Mouse (Mus musculus) liver, embryonic 13.5 days (tissue): ENCODE measurements around the gene Gkap1. TPM values are rescaled to one million over a fixed set of nuclear protein-coding genes. Genes with fewer than 3 reads are reported as not detected.

Experiments
- ATAC-seq: fragments of 200-750 bp; cut with Nextera tagmentation; 2 replicates; pipeline ENCODE4 v1.8.0; 2017; ENCODE audit warnings: low read depth, mild to moderate bottlenecking, moderate number of reproducible peaks, moderate library complexity
- DNase-seq: peaks from one replicate; pipeline ENCODE4 v3.0.0; 2022
- H3K27ac ChIP-seq: fragments of 300-500 bp; sonication (generic); 2 replicates; pipeline ENCODE4 v1.5.1; 2015; ENCODE audit warnings: moderate library complexity, mild to moderate bottlenecking, inconsistent platforms
- H3K27me3 ChIP-seq: fragments of 300-500 bp; sonication (generic); 2 replicates; pipeline ENCODE4 v1.6.1; 2015; ENCODE audit warnings: mild to moderate bottlenecking, inconsistent platforms
- H3K36me3 ChIP-seq: fragments of 300-500 bp; sonication (generic); 2 replicates; pipeline ENCODE4 v1.6.1; 2015; ENCODE audit warnings: mild to moderate bottlenecking, inconsistent platforms
- H3K4me1 ChIP-seq: fragments of 300-500 bp; sonication (generic); replicated peaks from 2 replicates; pipeline ENCODE4 v1.6.1; 2015; ENCODE audit warnings: inconsistent platforms
- H3K4me2 ChIP-seq: fragments of 300-500 bp; sonication (generic); 2 replicates; pipeline ENCODE4 v1.6.1; 2015; ENCODE audit warnings: inconsistent platforms, mild to moderate bottlenecking, moderate library complexity
- H3K4me3 ChIP-seq: fragments of 300-500 bp; sonication (generic); replicated peaks from 2 replicates; pipeline ENCODE4 v1.5.1; 2015; ENCODE audit warnings: mild to moderate bottlenecking, inconsistent platforms
- H3K9ac ChIP-seq: fragments of 300-500 bp; sonication (generic); 2 replicates; pipeline ENCODE4 v1.6.1; 2015; ENCODE audit warnings: mild to moderate bottlenecking, inconsistent platforms
- H3K9me3 ChIP-seq: fragments of 300-500 bp; sonication (generic); replicated peaks from 2 replicates; pipeline ENCODE4 v1.6.1; 2016; ENCODE audit warnings: inconsistent platforms
- WGBS: fragments of 180-500 bp; shearing (Covaris S2); methylation state at CpG from one replicate; pipeline ENCODE4 v1.1.7; 2015; ENCODE audit not compliant: insufficient replicate concordance; 5-methylcytosine and 5-hydroxymethylcytosine counted together
- polyA plus RNA-seq: library from polyadenylated mRNA; unstranded; fragments of >200 nt; fragmentation: Nextera tagmentation; extraction: Ambion mirVana; gene quantifications from 2 replicates; pipeline ENCODE4 v1.2.1, GENCODE M21; 2015

Gkap1 gene
- polyA plus RNA-seq, 1 experiment from 2014 or later, result 4.6 TPM

DNA sequence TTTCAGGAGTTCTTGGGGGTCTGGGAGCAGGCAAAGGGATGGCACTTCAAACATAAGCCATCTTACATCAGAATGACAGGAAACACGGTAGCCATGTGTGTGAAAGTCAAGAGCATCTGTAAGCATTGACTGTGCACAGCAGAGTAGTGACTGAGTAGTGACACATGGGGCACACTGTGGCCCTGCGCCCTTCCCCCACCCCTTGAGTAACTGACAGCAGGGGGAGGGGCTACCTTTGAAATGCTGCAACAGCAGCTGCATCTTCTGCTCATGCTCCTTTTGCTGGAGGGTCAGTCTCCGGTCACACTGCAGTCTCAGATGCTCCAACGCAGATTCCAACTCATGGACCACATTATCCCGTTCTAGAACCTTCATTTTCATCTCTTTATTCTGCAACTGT is 17.3 kb upstream of the Gkap1 start:
- no peaks in the 10 kb centered on the region for H3K27me3 ChIP-seq
- no peak overlapping the region for H3K27ac ChIP-seq
- ATAC-seq (no peak), DNase-seq (no peak)
- H3K4me1 ChIP-seq, result peaks cover 3% of the 10 kb centered on the region; the same call in 1 of the 2 replicates
- 36% methylated on average over 5 of the region's 5 CpGs for WGBS
- no peak overlapping the region for H3K4me2 ChIP-seq
- no peaks in the 10 kb centered on the region for H3K36me3 ChIP-seq
- H3K9me3 ChIP-seq, result no peaks in the 10 kb centered on the region
- H3K4me3 ChIP-seq, result no peak overlapping the region
- H3K9ac ChIP-seq, result no peak overlapping the region

DNA sequence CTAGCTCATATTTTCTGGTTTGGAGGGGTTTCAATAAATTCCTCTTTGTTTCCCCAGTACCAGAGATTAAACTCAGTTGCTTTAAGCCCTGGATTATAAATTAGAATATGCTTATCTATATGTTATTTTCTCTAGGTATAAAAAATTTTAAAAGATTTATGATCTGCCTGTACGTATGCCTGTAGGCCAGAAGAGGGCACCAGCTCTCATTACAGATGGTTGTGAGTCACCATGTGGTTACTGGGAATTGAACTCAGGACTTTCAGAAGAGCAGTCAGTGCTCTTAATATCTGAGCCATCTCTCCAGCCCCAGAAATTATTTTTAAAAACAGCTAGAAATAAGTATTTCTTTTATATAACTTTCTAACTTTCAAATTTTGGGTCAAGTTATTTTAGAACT is 13.8 kb upstream of the Gkap1 start:
- DNase-seq, result no peak
- Histone ChIP-seq H3K27me3 (0 out of 2 replicates have a peak, but pooled peaks cover 2% of the 10 kb centered on the region), H3K27ac (no peak overlapping the region), H3K4me1 (peaks cover 3% of the 10 kb centered on the region; the same call in 1 of the 2 replicates), H3K9me3 (no peaks in the 10 kb centered on the region), H3K9ac (no peak overlapping the region), H3K4me3 (no peak overlapping the region), H3K4me2 (no peak overlapping the region), H3K36me3 (no peaks in the 10 kb centered on the region)
- ATAC-seq, result no peak
- 54% methylated on average over 1 of the region's 1 CpGs for WGBS

DNA sequence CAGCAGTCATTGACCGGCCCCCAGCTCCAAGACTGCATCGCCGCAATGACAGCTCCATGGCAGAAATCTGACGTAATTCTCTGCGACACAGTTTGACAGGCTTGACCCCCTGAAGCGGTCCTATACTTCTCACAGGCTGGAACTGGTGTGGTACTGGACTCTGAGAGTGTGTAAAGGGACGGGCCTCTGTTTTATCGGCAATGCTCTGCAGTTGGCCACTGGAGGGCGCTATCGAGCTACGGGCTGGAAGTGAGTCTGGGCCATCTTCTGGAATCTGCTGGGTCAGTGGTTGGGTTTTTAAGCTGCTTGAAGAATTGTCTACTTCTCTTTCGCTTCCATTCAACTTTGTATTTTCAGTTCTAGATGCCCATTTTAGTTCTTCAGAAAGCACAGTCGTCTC is 12.3 kb upstream of the Gkap1 start:
- ATAC-seq, result 0 out of 2 replicates have a peak, but pooled peaks have one; percentile 36
- Histone ChIP-seq H3K4me3 (no peak overlapping the region), H3K27ac (no peak overlapping the region), H3K9ac (no peak overlapping the region), H3K36me3 (no peaks in the 10 kb centered on the region), H3K4me1 (peaks cover 2% of the 10 kb centered on the region; the same call in 1 of the 2 replicates), H3K27me3 (0 out of 2 replicates have a peak, but pooled peaks cover 2% of the 10 kb centered on the region), H3K9me3 (no peaks in the 10 kb centered on the region), H3K4me2 (no peak overlapping the region)
- 14% methylated on average over 13 of the region's 13 CpGs for WGBS
- peak; percentile 59 for DNase-seq

DNA sequence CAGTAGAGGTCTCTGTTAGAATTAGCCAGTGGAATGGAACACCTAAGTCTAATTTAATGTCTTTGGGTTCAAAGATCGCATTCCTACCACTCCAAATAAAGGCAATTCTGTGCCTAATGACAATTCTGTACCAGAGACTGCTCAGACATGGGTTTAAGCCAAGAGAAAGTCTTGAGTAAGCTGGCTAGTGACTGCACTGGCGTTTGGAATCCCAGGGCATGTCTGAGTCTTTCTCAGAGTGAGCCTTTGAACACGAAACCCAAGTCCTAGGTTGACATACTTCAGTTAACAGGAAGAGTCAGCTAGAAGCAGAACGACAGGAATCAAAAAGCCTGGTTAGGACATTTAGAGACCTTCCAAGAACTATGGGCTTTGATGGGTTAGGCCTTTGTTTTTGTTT is 8.0 kb upstream of the Gkap1 start:
- Histone ChIP-seq H3K27me3 (peaks cover 8% of the 10 kb centered on the region; the same call in 1 of the 2 replicates), H3K9me3 (no peaks in the 10 kb centered on the region), H3K27ac (no peak overlapping the region), H3K4me3 (no peak overlapping the region), H3K9ac (no peak overlapping the region), H3K4me2 (no peak overlapping the region), H3K4me1 (no peaks in the 10 kb centered on the region), H3K36me3 (no peaks in the 10 kb centered on the region)
- 57% methylated on average over 4 of the region's 4 CpGs for WGBS
- DNase-seq (no peak), ATAC-seq (no peak)

DNA sequence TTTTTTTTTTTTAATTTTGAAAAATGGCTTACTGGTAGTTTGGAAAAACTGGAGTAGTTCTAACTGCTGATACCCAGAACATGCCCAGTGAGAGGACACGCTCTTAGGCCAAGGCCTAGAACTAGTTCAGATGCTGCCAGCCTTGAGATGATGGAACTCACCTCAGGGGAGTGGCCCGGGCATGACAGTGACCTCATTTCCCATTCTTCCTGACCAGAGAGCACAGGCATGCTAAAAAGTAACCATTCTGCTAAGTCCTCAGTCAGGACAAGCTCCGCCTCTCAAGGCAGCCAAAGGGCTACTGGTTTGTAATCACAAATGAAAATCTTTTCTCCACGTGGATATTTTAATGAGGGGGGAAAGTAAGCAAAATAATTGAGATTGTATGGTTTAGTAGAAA is 6.4 kb upstream of the Gkap1 start:
- Histone ChIP-seq H3K4me2 (no peak overlapping the region), H3K9me3 (no peaks in the 10 kb centered on the region), H3K36me3 (no peaks in the 10 kb centered on the region), H3K27me3 (peaks cover 19% of the 10 kb centered on the region), H3K27ac (no peak overlapping the region), H3K4me1 (no peaks in the 10 kb centered on the region), H3K9ac (no peak overlapping the region), H3K4me3 (no peak overlapping the region)
- WGBS, result 47% methylated on average over 4 of the region's 4 CpGs
- ATAC-seq (no peak), DNase-seq (no peak)

DNA sequence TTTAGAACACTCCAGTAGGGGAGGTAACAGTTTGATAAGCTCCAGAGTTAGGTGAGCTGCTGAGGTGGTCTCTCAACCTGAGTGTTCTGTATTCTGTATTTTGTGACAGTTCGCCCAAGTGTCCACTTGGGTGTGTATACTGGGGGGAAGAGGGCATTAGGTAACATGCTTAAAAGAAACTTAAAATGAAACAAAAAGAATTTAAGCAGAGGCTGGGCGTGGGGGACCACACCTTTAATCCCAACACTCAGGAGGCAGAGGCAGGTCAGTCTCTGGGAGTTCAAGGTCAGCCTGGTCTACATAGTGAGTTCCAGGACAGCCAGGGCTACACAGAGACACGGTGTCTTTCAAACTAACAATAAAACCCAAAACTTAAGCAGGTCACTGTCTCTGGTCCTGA is 5.0 kb upstream of the Gkap1 start:
- no peaks in the 10 kb centered on the region for H3K9me3 ChIP-seq
- no peak for ATAC-seq

DNA sequence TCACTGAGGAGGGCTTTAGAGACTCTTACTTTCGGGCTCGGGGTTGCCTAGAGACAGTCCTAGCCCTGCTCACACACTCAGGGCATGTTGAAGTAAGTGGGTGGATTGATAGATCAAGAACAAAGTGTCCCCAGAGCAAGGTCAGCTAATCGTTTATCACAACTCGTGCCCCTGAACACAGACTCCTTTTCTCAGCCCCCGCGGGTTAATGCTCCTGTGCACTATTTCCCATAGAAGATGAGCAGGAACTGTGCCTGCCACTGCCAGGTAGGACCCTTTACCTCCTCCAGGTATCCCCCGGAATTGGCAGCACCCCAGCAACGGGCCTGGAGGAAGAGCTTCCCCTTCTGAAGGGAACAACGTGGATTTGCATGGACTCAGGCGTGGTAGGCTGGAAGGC is 757 bp upstream of the Gkap1 start:
- Histone ChIP-seq H3K27me3 (peaks cover 74% of the 10 kb centered on the region), H3K9ac (no peak overlapping the region), H3K36me3 (no peaks in the 10 kb centered on the region), H3K4me3 (no peak overlapping the region), H3K4me1 (peaks cover 22% of the 10 kb centered on the region), H3K4me2 (no peak overlapping the region), H3K9me3 (no peaks in the 10 kb centered on the region), H3K27ac (no peak overlapping the region)
- DNase-seq (no peak), ATAC-seq (no peak)
- WGBS, result 67% methylated on average over 10 of the region's 10 CpGs

More for the DNA sequence above, 5.0 kb upstream of the Gkap1 start:
- DNase-seq, result no peak
- WGBS, result 56% methylated on average over 3 of the region's 3 CpGs
- Histone ChIP-seq H3K4me3 (no peak overlapping the region), H3K27me3 (peaks cover 32% of the 10 kb centered on the region), H3K9ac (no peak overlapping the region), H3K4me2 (no peak overlapping the region), H3K27ac (no peak overlapping the region), H3K36me3 (no peaks in the 10 kb centered on the region), H3K4me1 (no peaks in the 10 kb centered on the region)

DNA sequence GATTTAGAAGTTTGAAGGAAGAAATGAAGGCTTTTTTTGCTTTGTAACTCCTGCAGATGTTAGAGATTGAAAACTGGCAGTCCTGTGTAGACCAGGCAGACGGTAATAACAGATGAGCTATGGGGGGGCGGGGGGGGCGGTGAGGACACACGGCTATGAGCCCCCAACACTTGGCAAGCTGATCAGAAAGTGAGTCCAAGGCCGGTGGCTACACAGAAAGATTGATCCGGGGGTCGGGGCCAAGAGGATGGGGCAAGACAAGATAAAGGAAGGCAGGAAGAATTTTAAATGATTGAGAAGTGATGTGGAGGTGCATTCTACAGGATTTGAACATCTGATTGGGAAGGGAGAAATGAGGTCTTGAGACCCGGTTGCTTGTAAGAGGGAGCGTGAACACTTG is 423 bp downstream of the Gkap1 start:
- no peak for ATAC-seq
- Histone ChIP-seq H3K4me1 (peaks cover 22% of the 10 kb centered on the region), H3K4me2 (peak overlapping the region; percentile 96), H3K27me3 (peaks cover 81% of the 10 kb centered on the region), H3K4me3 (peak overlapping the region; percentile 74), H3K36me3 (no peaks in the 10 kb centered on the region), H3K27ac (no peak overlapping the region), H3K9me3 (no peaks in the 10 kb centered on the region), H3K9ac (no peak overlapping the region; the same call in 1 of the 2 replicates)
- WGBS, result 31% methylated on average over 9 of the region's 9 CpGs
- no peak for DNase-seq

DNA sequence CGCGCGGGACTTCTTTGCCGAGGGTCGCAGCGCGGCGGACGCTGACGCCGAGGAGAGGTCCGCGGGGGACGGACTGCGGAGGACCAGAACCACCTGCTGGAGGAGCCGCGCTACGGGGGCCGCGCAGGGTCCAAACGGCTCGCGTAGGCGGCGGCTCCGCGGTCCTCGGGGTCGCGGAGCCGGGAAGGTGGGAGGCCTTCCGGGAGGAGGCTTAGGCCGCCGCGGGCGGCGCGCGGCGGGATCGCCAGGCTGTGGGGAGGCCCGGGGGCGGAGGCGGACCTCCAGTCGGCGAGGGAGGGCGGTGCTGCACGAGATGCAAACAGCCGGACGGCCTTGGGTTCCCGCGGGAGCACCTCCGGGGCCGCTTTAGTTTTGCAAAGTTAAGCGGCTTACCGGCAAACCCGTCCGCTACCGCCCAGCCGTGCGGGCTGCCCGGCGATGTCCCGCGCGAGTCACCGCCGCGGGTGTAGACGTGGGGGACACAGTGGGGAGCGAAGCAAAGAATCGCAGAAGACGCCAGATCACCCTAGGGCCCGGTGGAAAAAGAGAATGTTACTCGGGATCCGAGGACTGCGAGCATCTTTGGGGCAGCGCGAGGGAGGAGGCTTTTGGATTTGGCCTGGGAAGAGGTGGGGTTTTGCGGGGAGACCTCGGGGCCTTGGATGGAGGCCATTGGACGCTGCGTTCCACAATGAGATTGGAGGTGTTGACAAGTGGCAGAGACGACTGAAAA is 1.1 kb downstream of the Gkap1 start:
- peak; percentile 43 for DNase-seq
- Histone ChIP-seq H3K9ac (peak overlapping the region; percentile 80), H3K27ac (no peak overlapping the region), H3K36me3 (no peaks in the 10 kb centered on the region), H3K27me3 (peaks cover 77% of the 10 kb centered on the region), H3K9me3 (no peaks in the 10 kb centered on the region), H3K4me3 (peak overlapping the region; percentile 74), H3K4me1 (peaks cover 22% of the 10 kb centered on the region), H3K4me2 (peak overlapping the region; percentile 96)
- ATAC-seq, result peak; percentile 73
- WGBS, result under 1% methylated on average over 72 of the region's 84 CpGs

DNA sequence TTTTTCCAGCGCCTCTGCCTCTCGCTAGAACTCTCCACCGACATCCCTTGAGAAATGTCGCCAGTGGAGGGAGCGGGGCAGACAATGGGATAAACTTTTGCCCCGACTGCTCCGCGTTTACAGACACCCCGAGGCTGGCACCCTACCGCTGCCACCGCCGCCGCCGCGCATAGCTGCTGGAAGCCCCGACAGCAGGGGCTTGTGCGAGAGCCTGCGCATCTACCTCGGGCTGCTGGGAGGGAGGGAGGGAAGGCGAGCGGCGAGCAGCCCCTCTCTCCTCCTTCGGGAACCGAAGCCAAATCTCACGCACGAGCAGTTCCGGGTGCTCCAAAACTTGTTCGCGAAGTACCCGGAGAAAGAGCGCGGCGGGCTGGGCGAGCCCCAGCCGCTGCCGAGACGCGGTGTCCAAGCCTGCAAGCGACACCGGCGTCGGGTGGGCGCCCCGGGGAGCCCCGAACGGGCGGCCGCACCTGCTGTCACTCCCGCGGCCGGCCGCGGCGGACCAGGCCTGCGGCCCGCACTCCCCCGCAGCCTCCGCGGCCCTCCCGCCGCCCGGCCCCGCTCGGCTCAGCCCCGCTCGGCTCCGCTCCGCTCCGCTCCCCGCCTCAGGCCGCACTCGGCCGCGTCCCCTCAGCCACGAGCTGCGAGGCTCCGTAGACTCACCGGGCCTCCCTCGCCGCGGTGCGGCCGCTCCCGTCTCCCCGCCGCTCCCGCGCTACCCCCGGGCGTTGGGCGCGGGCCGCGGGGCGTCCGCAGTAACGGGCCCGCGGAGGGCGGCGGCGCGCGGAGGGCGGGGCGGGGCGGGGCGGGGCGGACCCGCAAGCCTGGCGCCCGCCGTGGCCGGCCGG is 1.9 kb downstream of the Gkap1 start:
- Histone ChIP-seq H3K27ac (no peak overlapping the region), H3K27me3 (peaks cover 75% of the 10 kb centered on the region), H3K4me1 (peaks cover 22% of the 10 kb centered on the region), H3K4me2 (peak overlapping the region; percentile 96), H3K4me3 (peak overlapping the region; percentile 74), H3K9me3 (no peaks in the 10 kb centered on the region), H3K9ac (peak overlapping the region; percentile 80), H3K36me3 (no peaks in the 10 kb centered on the region)
- ATAC-seq (peak; percentile 74), DNase-seq (no peak)
- WGBS, result under 1% methylated on average over 88 of the region's 115 CpGs

DNA sequence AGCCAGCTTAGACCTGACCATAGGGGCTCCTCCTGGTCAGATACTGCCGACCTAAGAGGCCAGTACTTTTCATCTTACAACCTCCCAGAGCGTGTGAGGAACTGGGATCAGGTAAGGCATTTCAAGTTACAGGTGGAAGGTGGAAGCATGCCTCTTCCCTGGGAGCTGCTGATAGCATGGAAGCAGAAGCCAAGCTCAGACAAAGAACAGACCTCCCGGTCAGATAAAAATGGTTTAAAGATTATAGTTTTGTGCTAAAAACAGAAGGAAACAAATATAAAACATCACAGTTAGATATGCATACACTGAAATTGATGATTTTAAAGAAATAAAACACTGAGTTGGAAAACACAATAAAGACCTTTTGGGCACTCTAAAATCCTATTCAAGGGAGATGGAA is 8.6 kb downstream of the Gkap1 start:
- H3K9me3 ChIP-seq, result no peaks in the 10 kb centered on the region
- peaks cover 13% of the 10 kb centered on the region for H3K27me3 ChIP-seq
- H3K36me3 ChIP-seq, result no peaks in the 10 kb centered on the region; the same call in 1 of the 2 replicates
- no peaks in the 10 kb centered on the region; the same call in none of the 2 replicates for H3K4me1 ChIP-seq
- no peak overlapping the region for H3K4me3 ChIP-seq
- WGBS, result 66% methylated on average over 3 of the region's 3 CpGs
- no peak overlapping the region for H3K9ac ChIP-seq
- ATAC-seq (no peak), DNase-seq (no peak)
- no peak overlapping the region for H3K27ac ChIP-seq
- H3K4me2 ChIP-seq, result no peak overlapping the region
